Mouse (Mus musculus) left cerebral cortex, adult 18-20 months (tissue): ENCODE measurements around the gene Zfp971. TPM values are rescaled to one million over a fixed set of nuclear protein-coding genes. Genes with fewer than 3 reads are reported as not detected.
"Not testable (repeated sequence)": the region's sequence is repeated elsewhere in the genome, so short reads cannot be mapped to it uniquely, and the experiment has no call there.

ENCODE experiments used
- DNase-seq, 2 experiments: peaks; one replicate each; pipeline ENCODE4 v3.0.0; 2021 to 2022; ENCODE audit warnings: low spot score in 2 of 2, mixed read lengths in 1 of 2
- long read RNA-seq, 2 experiments: library from polyadenylated mRNA; stranded (forward); transcript quantifications; one replicate each; pipeline ENCODE4 v2.0.0; 2021
- total RNA-seq, 2 experiments: library from RNA; stranded (reverse); gene quantifications; 2 replicates each; pipeline ENCODE4 v1.2.3; 2021

The Zfp971 gene
- 10 to 100 TPM; 29.7 to 29.9 TPM for total RNA-seq
- long read RNA-seq, experiment 1, transcript Zfp971-201 (3 exons, 923 nt) = major isoform, 7 of 13 reads
- long read RNA-seq, experiment 1, partial matches to known transcripts = 0 of 13 reads
- long read RNA-seq, experiment 1, other reads (novel, unspliced or antisense) = 5 of 13 reads
- long read RNA-seq, experiment 2, partial matches to known transcripts = 0 of 2 reads
- long read RNA-seq, experiment 2, other reads (novel, unspliced or antisense) = 0 of 2 reads

DNA sequence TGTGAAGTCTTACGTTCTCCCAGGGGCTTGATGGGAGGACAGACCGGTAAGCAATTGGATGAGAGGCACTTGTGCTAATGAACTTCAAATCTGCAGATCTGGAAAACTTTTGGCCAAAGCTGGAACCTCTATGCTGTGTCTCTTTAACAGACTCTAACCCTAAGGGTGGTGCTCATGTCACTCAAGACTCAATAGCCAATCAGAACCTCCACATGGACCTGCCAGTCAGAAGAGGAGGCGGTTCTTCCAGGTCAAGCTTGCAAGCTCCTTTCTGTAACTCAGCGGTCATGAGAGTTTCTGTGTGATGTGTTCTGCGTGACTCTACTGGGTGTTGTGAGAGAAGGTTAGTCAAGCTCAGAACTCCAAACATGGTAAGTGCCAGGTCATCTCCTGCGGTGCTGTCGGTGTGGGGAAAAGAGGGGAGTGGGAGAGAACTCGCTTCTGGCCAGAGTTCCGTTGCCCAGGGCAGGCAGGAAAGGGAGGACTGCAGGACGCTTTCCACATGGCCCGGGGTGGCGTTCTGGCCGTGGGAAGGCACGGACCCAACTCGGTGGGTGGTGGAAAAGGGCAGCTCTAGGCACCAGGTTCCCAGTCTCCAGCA, at the start of gene Zfp971:
Zfp971 (plus strand) TSS at position 274 of the 601 bp plus-strand sequence.
- peak; percentile 17 to 47 for DNase-seq

DNA sequence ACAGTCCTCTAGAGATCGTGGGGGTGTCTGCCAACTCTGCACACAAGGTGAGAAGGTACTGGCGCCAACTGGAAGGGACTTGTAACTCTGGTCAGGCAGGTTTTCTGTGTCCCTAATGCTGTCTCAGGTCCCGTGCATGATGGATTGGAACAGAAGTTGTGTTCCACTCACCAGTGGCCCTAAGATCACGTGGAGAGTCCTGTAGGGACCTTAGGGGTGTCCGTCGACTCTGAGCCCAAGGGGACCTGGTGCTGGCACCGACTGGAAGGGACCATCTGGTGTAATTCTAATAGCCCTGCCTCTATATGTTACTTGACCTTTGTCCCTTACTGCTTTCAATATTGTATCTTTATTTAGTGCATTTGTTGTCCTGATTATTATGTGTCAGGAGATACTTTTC, 48.3 kb upstream of the Zfp971 start:
- DNase-seq = not testable (repeated sequence)

DNA sequence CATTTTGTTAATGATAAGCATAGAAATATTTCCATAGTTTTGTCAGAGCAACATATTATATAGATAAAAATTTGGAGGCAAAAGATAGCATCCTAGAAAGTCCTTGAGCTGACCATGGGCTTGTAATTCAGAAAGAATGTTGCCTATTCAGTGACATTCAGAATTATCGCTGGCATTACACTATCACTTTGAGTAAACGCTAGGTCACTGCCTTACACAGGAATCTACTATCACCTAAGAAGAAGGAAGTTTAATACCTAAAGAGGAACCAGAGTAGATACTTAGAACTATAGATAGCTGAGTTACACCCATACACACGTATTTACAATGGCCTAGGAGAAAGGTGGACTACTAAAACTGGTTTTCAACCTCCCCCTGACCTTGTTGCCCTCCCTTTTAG, 3.6 kb upstream of the Zfp971 start:
- DNase-seq = not testable (repeated sequence)

DNA sequence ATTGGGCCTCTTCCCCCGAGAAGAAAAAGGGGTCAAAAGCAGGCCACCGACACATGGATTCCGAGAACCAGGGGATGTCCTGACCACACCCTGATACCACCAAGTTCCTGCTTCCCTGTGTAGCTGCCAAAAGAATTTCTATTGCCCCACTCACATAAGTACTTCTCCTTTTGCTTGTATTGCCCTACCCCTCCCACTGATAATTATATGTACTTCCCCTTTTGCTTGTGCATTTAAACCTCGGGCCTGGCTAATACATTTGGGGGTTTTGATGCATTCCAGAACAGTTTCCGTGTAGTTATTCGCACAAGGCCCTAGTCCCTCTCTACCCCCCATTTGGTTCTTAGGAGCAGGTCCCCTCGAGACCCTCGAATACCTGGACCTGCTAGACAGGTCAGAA, 2.3 kb upstream of the Zfp971 start:
- not testable (repeated sequence) for DNase-seq

DNA sequence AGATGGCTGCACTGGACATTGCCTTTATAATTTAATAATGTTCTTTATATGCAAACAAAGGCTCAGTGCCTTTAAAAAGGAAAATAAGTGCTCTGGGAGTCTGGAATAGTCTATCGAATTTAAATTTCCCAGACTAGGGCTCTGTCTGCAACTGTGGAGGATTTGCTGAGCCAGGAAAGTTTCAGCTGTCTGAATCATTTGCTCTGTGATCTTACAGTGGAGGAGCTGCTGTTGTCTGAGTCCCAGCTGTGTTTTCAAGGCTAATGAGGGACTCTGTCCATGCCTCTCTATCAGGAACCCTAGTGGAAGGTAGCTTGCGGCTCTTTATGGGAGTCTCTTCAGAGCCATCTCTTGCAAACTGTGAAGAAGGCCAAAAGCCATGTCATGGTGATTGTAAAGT, 777 bp downstream of the Zfp971 start:
- DNase-seq = not testable (repeated sequence)

DNA sequence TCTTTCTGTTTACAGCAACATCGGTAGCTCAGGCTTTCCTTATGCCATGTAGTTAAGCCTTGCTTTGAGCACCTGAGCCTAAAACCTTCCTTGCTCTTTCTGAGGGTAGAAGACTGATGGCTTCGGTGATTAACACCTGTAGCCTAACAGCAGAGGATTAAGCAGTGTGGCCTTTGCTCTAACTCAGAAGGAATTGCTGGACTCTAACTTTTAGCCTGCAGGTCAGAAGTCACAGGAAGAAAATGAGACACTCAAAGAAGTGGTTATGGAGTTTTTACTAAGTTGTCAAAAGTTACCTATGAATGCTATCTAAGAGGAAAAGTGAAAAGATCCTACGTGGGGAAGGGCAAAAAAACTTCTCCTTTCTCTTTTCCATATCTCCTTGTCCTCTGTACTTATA, 4.5 kb downstream of the Zfp971 start:
- not testable (repeated sequence) for DNase-seq

DNA sequence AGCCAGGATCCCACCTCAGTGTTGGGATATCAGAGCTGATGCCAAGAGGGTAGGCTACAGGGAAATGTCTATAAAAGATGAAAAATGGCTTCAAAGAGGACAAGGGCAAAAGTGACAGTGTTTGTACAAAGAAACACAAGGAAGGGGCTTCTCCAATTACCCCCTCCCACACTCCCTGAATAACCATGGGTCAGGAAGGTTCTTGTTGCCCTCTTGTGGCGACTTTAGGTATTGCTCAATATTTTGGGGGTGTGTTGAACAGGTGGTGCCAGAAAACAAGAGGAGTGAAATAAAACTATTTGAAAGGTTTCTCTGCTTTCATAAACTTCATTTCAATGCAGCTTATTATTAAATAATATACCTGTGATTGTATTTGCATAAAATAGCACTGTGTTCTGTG, 35.1 kb downstream of the Zfp971 start:
- DNase-seq = peak in 1 of 2 experiments; percentile 63

DNA sequence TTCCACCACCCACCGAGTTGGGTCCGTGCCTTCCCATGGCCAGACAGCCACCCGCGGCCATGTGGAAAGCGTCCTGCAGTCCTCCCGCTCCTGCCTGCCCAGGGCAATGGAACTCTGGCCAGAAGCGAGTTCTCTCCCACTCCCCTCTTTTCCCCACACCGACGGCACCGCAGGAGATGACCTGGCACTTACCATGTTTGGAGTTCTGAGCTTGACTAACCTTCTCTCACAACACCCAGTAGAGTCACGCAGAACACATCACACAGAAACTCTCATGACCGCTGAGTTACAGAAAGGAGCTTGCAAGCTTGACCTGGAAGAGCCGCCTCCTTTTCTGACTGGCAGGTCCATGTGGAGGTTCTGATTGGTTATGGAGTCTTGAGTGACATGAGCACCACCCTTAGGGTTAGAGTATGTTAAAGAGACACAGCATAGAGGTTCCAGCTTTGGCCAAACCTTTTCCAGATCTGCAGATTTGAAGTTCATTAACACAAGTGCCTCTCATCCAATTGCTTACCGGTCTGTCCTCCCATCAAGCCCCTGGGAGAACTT, 55.2 kb downstream of the Zfp971 start, which contains the start of gene Zfp931:
Zfp931 (minus strand) TSS at position 311 of the 552 bp plus-strand sequence.
- DNase-seq = not testable (repeated sequence)

Other genes starting within 250 kb of the Zfp971 start
- gene Gm14325, start 182.9 kb upstream of the Zfp971 start, total RNA-seq = 100 to 1,000 TPM; 148 to 151 TPM
- gene Gm14327, start 126.2 kb upstream of the Zfp971 start, total RNA-seq = 1 to 10 TPM; 5.4 to 7.5 TPM
- gene Zfp972, start 97.7 kb upstream of the Zfp971 start, total RNA-seq = 1 to 10 TPM; 1.2 TPM
- 10 to 100 TPM; 61.1 to 63.8 TPM for gene Gm14326, start 66.0 kb upstream of the Zfp971 start, total RNA-seq
- gene Zfp931, start 55.2 kb downstream of the Zfp971 start, total RNA-seq = 10 to 100 TPM; 24.6 to 28.5 TPM
- 100 to 1,000 TPM; 143 to 145 TPM for gene Phactr3, start 95.7 kb downstream of the Zfp971 start, total RNA-seq